Mouse (Mus musculus) layer of hippocampus, adult 9-11 months (tissue): Measurements from ENCODE around the gene Gm20388.

ENCODE experiments used
- DNase-seq: peaks from one replicate; pipeline ENCODE4 v3.0.0; 2022

Gene Gm20388

DNA sequence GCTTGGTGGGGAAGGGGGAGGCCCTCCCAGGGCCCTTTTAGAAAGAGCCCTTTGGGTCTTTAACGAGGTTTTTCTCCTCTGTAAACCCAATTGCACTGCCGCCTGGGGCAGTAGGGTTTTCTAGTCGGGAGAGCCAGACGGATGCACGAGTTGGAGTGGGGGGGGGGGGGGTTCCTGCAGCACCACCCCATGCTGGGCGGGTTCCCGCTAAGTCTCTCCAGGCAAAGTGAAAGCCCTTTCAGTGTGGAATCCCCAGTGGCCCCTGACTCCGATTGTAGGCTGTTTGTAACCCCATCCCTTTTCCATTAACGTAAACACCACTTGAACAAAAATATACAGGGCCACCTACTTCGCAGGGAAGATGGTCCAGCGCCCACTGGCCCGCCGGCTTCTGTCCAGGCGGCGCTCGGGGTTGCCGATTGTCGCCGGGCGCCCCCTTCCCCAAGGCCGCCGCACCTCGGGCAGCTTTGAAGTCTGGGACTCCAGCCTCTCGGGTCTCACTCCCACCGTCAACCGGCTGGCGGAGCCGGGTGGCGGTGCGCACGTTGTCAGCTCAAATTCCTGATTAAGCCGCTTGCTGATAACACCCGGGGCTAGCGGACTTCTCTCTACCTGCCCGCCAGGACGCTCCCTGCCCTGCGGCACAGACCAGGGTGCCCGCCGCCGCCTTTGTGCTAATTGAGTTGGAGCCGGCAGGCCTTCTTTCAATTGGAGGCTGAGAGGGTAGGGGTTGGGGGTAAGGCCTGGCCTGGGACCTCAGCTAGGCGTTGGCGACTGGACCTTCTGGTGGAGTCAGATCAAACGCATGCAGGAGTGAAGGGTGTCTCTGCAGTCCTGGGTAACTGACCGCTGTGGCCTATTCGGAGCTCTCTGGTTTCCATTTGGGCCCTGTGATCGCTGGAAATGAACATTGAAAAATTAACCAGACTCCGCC lies 1162.8 kb downstream of the Gm20388 start:
- DNase-seq, result no peak

DNA sequence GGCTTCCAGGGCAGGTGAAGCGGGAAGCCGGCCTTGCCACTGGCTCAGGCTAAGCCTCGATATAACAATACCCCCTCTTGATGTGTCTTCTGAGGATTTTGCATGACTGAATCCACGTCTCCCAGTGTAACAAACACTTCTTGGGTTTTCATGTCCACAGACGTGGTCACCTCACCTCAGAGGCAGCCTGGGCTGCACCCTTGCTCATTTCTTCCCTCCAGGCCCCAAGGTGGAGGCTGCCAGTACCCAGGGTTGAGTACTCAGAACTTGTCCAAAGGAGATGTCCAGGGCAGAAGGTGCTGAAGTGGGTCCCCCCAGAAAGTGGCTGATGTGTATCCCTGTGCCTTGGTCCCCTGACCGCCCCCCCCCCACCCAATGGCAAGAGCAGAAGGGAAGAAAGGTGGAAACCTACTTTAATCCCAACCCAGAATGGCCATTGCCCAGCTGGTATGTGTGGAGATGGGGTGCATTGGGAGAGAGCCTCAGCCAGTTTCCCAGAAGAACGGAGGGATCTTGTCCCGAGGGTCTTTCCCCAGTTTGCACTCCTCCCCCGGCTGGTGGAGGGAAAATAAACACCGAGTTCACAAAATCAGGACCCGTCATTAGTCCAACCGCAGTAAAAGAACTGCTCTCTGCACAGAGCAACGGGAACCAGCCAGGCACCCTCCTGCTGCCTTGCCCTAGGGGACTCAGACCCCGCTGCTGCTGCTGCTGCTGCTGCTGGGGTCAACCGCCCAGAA lies 1163.6 kb downstream of the Gm20388 start:
- no peak for DNase-seq

DNA sequence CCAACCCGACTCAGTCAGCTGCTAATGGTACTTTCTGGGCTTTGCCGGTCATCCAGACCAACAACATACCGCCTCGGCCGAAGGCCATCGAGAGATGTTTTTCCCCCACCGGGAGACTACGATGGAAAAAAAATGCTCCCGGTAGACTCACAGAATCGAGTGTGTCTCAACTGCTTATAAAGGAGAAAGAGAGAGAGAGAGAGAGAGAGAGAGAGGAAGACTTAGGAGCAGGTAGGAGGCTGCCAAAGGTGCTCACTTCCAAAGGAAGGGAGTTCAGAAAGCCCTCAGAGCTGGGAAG lies 1164.2 kb downstream of the Gm20388 start:
- DNase-seq, result no peak

DNA sequence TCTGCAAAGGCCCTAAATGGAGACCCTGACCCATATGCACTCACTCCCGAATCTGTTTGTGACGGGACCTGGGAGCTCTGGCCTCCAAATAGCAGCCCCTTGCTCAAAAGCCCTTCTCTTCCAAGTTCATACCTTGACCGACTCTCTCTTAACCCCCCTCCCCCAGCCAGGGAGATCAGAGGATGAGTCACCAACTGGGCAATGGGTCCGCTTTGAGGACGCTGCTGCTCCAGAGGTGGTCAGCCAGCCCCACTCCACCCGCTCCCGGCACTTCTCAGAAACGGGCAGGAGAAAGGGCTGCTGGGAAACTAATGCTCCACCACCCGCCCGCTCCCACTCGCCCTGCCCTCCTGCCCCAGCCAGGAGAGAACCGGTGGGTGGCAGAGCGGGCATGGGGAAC lies 1165.3 kb downstream of the Gm20388 start:
- no peak for DNase-seq

DNA sequence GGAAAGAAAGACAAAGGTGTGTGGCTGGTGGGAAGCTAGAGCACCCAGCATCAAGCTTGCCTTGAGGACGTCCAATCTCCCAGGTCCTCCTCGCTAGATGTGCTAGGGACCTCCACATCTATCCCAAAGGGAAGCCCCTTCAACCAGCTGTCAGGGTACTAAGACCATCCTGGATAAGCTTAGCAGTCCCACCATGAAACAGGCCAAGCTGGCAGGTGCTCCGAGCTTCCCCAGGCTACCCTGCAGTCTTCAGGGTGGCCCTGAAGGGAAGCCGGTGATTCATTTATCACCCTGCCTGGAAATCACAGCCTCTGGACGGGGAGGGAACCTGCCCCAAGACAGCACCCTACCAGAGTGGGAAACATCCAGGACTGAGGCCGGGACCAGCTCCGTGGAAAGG lies 1165.9 kb downstream of the Gm20388 start:
- DNase-seq, result no peak

DNA sequence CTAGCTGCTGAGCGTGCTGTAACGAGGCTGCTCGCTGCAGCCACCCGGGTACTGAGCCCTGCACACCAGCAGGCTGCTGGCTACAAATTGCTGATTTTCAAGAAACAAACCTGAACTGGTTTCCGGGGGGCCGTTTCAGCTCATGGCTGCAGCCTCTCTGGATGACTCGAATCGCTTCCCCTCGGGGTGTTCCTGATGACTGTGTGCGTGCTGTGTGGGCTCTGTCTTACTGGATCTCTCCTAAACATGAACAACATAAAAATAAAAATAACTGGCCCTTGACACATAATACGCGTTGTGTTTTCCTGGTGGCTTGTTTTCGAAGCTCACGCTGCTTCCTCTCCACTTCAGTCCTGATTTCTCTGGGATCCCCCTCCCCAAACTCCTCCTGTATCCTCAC lies 1168.1 kb downstream of the Gm20388 start:
- DNase-seq, result no peak

DNA sequence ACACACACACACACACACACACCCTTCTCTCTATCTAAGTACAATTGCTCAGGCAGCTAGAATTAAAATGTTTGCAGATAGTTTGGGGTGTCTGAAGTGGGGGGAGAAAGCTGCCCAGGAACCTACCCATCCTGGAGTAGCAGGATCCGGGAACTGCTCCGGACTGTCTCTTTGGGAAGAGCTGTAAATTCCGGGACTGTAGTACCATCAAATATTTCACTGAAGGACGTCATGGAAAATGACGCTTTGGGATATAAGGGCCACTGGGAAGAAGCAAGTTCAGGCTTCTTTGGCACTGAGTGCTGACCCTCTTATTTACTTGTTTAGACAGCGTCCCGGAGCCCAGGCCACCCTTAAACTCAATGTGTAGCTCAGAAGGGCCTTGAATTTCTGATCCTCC lies 1168.6 kb downstream of the Gm20388 start:
- no peak for DNase-seq

DNA sequence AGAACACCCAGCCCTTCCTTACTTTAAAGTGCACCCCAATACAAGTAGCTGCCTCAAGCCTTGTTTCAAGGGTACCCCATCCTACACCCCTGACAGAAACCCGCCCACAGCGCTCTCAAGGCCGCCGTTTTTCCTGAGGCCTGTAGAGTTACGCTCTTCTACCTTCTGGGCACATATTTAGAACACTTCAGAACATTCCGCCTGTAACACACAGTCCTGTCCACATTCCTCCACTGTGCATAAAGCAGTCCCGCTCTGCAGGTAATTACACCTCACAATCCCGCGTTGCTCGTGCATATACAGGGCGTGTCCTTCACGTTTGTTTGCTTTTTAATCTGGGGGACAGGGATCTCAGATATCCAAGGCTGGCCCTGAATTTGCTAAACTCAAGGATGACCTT lies 1169.3 kb downstream of the Gm20388 start:
- DNase-seq, result no peak

DNA sequence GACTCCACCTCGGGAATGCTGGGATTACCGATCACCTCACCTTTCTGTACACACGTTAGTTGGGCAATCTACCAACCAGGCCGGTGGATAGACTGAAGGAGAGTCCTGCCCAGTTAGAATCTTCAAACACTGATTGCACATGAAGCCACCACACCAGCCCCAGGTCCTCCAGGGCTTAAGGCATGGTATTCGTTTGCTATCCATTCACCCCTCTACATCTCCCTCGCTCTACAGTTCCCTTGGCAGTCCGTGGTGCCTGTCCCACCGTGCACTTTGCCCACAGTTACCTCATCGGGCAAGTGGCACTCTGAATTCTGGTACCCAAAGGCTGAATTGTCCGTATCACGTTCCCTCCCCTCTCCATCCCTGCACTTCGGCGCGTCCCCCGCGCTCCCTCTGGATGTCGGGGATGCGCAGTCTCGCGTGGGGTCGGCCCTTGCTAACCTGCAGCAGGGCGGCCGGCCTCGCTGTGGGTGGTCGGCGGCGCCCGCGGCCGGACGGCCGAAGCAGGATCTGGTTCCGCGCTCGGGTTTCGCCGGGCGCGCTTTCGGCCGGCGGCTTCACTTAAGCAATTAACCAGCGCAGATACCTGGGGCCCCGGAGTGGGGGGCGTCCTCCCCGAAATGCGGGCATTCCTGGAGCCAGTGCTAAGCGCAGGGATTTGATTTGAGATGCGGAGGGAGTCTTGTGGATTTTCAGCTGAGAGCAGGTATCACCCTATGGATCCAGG lies 1169.9 kb downstream of the Gm20388 start:
- DNase-seq, result no peak

DNA sequence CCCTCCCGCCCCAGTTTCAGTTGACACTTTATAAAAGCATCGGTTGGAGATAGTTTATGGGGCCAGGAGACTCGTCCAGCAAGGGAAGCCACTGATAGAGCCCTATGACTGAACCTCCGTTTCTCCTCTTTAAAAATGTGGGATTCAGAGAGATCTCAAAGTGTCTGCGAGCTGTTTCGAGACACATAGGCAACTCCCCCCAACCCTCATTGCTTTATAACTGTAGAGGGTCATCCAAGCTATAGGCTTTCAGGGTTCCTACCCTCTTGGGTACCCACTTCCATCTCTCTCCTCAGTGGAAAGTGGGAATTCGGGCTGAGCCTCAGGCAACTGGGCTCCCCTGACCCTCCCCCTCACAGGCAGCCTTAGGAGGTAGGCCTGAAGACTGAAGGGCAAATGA lies 1170.8 kb downstream of the Gm20388 start:
- DNase-seq, result no peak

DNA sequence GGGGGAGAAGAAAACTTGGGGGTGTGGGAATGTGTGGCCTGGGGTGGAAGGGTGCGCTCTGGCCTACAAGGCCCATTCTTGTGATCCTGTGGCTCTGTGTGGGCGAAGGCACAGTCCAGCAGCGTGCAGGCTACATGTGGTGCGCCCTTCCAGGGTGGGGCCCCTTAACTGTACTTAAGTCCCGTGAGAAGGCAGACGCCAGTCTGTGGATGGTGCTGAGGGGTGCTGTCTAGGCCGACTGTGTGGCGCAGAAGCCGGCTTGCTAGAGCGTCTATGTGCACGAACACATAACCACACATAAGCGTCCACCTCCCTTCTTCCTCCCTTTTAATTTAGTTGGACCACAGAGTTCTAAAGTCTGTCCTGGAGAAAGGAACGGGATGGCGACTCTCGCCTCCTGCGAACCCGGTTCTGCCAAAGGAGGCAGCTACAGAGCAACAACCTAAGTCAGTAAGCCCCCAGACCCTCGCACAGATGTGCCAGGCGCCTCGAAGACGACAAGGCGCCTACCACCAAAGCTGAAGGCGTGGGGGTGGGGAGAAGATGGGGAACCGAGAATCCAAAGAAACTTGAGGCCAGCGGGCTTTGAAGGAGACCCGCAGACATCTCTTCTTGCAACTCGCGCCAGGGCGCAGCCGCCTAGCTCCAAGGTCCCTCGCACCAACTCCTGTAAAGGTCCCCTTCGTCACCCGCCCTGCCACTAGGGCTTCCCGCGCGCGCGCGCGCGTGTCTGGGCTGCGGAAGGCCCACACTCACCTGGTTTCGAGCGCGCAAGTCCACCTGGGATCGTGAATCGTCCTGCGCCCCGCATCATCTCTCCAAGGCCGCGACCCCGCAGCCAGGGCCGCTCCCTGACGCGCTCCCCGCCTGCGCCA lies 1171.8 kb downstream of the Gm20388 start:
- DNase-seq, result no peak

DNA sequence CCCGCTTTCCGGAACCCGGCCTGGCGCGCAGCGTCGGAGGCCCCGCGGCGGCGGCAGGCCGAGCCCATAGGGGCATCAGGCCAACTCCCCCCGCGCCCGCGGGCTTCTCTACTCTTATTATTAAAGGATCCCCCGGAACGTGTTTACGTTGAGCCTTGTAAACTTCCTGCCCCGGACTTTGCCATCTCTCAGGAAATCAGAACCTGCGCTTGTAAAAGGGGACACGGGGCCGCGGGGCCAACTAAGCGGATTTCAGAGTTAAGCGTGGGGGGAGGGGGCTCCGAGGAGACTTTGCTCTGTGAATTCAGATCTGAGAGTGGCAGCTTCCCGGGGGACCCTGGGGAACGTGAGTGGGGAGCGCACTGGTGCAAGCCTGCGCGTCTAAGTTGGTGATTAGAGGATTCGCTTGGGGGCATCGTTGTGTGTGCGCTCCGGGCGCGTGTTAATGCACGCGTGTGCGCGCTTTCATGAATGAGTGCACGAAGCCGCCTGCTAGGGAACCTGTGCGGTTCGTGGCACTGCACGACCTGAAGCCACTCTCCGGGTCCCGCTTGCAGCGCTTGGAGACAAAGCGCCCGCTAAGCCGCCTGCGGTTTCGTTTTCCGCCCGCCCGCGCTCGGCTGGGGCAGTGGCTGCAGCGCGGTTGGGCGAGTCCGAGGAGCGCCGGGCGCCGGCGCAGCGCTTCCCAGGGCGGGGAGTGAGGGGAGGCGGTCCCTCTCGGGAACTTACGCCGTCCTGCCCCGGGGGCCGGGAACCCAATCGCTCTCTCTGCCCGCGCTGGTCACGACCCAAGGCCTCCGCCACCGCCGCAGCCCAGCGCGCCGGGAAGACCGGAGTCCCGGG lies 1172.7 kb downstream of the Gm20388 start:
- DNase-seq, result no peak

DNA sequence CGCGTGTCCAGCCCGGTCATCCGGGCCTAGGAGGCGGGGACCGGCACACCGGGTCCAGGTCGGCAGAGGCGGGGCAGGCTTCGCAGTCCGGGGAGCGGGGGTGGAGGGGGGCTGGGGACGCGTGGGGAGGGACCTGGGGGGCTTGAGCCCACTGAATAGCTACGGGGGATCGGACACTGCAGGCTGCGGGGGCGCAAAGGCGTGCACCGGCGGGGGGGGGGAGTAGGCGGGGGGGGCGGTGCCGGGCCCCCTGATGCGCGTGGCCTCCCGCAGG lies 1173.2 kb downstream of the Gm20388 start:
- no peak for DNase-seq

DNA sequence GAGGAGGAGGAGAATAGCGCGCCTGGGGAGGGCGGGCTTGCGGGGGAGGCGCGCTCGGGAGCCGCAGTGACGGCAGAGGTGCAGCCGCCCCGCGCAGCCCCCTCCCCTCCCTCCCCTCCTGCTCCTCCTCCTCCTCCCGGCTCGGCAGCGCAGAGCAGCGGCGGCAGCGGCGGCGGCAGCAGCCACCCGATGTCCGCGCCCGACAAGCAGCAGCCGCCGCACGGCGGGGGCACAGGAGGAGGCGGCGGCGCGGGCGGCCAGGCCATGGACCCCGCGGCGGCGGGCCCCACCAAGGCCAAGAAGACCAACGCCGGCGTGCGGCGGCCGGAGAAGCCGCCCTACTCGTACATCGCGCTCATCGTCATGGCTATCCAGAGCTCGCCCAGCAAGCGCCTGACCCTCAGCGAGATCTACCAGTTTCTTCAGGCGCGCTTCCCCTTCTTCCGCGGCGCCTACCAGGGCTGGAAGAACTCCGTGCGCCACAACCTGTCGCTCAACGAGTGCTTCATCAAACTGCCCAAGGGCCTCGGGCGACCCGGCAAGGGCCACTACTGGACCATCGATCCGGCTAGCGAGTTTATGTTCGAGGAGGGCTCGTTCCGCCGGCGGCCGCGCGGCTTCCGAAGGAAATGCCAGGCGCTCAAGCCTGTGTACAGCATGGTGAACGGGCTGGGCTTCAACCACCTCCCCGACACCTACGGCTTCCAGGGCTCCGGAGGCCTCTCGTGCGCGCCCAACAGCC lies 1173.7 kb downstream of the Gm20388 start, which contains the start of gene Foxf1:
Gene Foxf1 (plus strand): TSS at position 177 of the 742 bp plus-strand sequence.
- DNase-seq, result no peak

DNA sequence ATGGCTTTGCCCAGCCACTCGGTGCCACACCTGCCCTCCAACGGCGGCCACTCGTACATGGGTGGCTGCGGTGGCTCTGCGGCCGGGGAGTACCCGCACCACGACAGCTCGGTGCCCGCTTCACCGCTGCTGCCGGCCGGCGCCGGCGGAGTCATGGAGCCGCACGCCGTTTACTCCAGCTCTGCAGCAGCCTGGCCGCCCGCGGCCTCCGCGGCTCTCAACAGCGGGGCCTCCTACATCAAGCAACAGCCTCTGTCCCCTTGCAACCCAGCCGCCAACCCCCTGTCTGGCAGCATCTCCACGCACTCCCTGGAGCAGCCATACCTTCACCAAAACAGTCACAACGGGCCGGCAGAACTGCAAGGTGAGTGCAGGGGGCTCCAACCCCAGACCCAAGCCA lies 1174.4 kb downstream of the Gm20388 start:
- DNase-seq, result no peak

DNA sequence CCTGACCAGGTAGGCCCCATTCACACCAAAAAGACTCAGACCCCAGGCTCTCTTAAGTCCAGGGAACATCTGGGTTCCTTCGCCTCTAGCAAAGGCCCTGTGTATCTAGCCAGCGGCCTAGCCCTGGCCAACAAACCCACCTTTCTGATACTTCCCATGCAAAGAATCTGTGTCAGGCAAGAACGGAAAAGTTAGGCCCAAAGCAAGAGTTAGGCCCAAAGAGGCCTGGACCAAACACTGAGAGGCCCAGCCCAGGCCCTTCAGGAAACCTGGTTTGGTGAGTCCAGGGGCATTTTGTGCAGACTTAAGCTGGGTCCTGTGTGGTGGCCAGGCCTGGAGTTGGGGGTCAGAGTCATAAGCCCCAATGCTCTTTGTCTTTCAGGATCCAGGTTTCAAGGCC lies 1174.9 kb downstream of the Gm20388 start:
- no peak for DNase-seq

DNA sequence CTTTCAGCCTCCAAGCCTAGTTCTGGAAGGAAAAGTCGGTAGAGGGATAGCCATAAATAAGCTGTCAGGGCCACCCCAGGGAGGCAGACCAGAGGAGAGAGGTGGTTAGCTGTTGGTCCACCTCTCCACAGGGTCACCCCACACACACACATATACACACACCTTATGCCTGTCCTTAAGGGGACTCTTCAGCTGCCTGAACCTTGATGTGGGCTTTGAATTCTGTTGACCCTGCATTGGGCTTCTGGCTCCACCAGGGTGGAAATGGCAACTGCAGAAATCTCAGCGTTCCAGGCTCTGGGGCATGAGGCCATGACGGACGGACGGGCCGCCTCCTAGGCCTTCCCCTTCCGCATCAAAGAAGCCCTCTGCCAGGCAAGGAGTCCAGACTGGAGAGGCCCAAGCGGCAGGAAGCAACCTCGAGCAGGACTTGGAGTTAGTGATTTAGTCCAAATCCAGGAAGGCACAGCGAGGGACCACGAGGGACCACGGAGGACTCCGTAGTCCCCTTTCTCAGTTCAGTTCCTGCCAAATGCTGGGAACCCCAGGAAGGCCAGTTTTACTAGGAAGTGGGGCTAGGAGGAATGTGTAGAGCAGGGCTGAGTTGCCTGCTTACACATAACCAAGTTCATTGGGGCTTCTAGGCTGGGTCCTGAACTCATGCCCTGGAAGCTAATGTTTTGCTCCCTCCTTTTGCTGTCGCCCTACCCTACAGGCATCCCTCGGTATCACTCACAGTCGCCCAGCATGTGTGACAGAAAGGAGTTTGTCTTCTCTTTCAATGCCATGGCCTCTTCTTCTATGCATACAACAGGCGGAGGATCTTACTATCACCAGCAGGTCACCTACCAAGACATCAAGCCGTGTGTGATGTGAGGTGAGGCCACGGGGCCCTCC lies 1175.6 kb downstream of the Gm20388 start:
- no peak for DNase-seq

DNA sequence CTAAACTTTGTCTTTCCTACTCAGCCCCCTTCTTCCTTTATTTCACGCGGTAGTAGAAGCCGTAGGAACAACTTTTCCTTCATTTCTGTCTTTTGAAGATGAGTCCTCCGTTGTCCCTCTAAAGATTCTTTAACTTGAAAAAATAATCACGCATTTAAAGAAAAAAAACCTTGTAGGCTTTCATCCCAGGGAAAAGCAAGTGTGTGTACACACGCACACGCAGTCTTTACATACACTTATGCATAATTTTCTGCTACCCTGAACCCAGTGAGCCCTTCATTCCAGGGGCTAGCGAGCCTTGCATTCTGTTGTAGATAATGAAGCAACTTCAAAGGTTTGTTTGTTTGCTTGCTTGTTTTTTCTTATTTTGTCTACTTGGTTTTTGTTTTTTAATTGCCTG lies 1177.6 kb downstream of the Gm20388 start:
- no peak for DNase-seq

DNA sequence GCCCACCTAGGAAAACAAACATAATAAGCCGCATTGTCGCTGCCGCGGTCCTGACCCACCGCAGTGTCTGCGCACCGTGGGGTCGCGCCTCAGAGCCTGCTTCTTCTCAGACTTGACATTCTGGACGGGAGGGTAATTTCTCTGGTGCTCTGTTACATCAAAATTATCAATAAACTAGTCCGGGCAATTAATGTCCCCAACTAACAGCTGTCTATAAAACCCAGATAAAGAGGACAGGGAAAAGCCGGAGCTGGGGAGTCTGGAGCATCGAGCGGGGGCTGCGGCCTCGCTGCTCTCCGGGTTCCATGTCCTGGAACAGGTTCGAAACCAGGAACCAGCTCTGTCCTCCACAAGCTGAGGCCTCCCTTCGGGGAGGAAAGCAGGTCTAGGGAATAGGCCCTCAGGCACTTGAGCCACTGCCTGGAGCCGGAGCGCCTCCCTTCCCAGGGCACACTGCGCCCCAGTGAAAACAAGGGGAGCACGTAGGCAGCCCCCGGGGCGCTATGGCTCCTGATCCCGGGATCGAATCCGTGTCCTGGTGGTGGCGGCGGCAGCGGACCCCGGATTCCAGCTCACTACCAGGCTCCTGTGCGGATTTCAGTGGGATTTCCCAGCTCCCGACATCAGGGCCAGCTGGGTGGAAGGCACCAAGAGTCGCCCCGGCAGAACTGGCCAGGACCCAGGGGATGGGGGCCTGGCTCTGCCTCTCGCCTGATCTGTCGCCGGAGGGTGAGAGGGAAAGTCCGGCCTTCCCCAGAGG lies 1178.4 kb downstream of the Gm20388 start:
- no peak for DNase-seq
